ENCODE assay signal across 15 mouse cellular contexts in the genomic region with DNA sequence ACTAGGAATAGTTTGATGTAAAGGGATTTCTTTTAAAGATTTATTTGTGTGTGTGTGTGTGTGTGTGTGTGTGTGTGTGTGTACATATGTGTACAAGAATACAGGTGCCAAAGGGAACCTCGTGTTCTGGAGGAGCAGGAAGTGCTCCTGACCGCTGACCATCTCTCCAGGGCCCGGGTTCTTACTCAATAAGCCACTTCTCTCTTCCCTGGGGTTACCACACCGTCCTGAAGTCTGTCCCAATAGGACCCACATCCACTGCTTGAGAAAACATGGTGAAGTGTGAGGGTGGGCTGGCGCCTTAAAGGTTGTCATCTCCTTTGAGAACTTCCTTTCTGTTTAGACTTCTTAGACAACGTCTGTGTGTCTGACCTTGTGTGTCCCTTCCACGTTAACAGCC.
"Had no signal": no experiment of that assay in that cellular context is flagged by ENCODE, and none has a peak within 500 bp of the region (broad histone marks: within the 10 kb centered on the region; RNA-seq: fewer than 3 reads in every experiment).

No protein-coding gene starts in this region.

- DNase-seq: kidney, adult 11 months; kidney, adult 9 months; kidney, postnatal 36 days; layer of hippocampus, adult 9-11 months; layer of hippocampus, postnatal 36 days; lung, embryonic 14.5 days; lung, postnatal 14 days; right cerebral cortex, adult 18-20 months; thymus, adult 18-20 months; thymus, postnatal 14 days had no signal

- H3K4me1 ChIP-seq: megakaryocyte, embryonic 14.5 days; midbrain, embryonic 15.5 days had no signal

- H3K4me3 ChIP-seq: limb, embryonic 12.5 days; megakaryocyte, embryonic 14.5 days; midbrain, embryonic 15.5 days had no signal

- H3K9me3 ChIP-seq: limb, embryonic 12.5 days; megakaryocyte, embryonic 14.5 days; midbrain, embryonic 15.5 days had no signal

- H3K27ac ChIP-seq: kidney, postnatal 0 days; limb, embryonic 12.5 days; midbrain, embryonic 15.5 days had no signal

- H3K9ac ChIP-seq: limb, embryonic 12.5 days; lung, embryonic 14.5 days; midbrain, embryonic 15.5 days had no signal

- ATAC-seq: midbrain, embryonic 15.5 days had no signal

- H3K27me3 ChIP-seq: limb, embryonic 12.5 days; megakaryocyte, embryonic 14.5 days; midbrain, embryonic 15.5 days had no signal

- H3K4me2 ChIP-seq: limb, embryonic 12.5 days; lung, embryonic 14.5 days; midbrain, embryonic 11.5 days; midbrain, embryonic 15.5 days had no signal

- H3K36me3 ChIP-seq: limb, embryonic 12.5 days had no signal
